Mouse (Mus musculus): ENCODE results near the gene Tes3-ps.

- no peak for TF ChIP-seq CTCF (IDR thresholded peaks at IDR 0.05; ENCODE audit: low read depth)
- TF ChIP-seq EP300 (IDR thresholded peaks at IDR 0.05; ENCODE audit: low read depth) = no peak
Observed at GRCm38 (mm10) chr13:49507176-49507575, 14.1 kb downstream of the Tes3-ps start.

All from heart, postnatal 0 days (tissue).